Mouse (Mus musculus) lung, postnatal 0 days (tissue): ENCODE results near the gene Orai1. TPM values are rescaled to one million over a fixed set of nuclear protein-coding genes. Genes with fewer than 3 reads are reported as not detected.

Experiments used
- ATAC-seq: fragments of 200-750 bp; cut with Nextera tagmentation; 2 replicates; pipeline ENCODE4 v1.8.0; 2017; ENCODE audit warnings: moderate library complexity
- DNase-seq: peaks from one replicate; pipeline ENCODE4 v3.0.0-alpha.2; 2016; ENCODE audit warnings: low spot score
- H3K27ac ChIP-seq: fragments of 300-500 bp; sonication (generic); 2 replicates; pipeline ENCODE4 v1.5.1; 2014; ENCODE audit warnings: antibody characterized with exemption, mild to moderate bottlenecking, low read length, mixed read lengths
- H3K27me3 ChIP-seq: fragments of 300-500 bp; sonication (generic); replicated peaks from 2 replicates; pipeline ENCODE4 v1.6.1; 2014; ENCODE audit warnings: low read length, mixed read lengths; ENCODE audit not compliant: insufficient read depth
- H3K36me3 ChIP-seq: fragments of 300-500 bp; sonication (generic); 2 replicates; pipeline ENCODE4 v1.6.1; 2014; ENCODE audit warnings: low read length, mixed read lengths; ENCODE audit not compliant: insufficient read depth
- H3K4me1 ChIP-seq: fragments of 300-500 bp; sonication (generic); 2 replicates; pipeline ENCODE4 v1.6.1; 2014; ENCODE audit warnings: antibody characterized with exemption, low read depth, low read length, mixed read lengths; ENCODE audit not compliant: insufficient read depth
- H3K4me2 ChIP-seq: fragments of 300-500 bp; sonication (generic); replicated peaks from 2 replicates; pipeline ENCODE4 v1.6.1; 2014; ENCODE audit warnings: low read depth, mild to moderate bottlenecking, low read length, moderate library complexity, mixed read lengths
- H3K4me3 ChIP-seq: fragments of 300-500 bp; sonication (generic); 2 replicates; pipeline ENCODE4 v1.5.1; 2014; ENCODE audit warnings: low read depth, low read length
- H3K9ac ChIP-seq: fragments of 300-500 bp; sonication (generic); replicated peaks from 2 replicates; pipeline ENCODE4 v1.6.1; 2014; ENCODE audit warnings: low read depth, mild to moderate bottlenecking
- H3K9me3 ChIP-seq: fragments of 300-500 bp; sonication (generic); 2 replicates; pipeline ENCODE4 v1.6.1; 2016; ENCODE audit warnings: low read length, mixed read lengths
- CTCF ChIP-seq: IDR thresholded peaks from 2 replicates; pipeline ENCODE4 v1.5.1; 2016; ENCODE audit warnings: antibody characterized with exemption, mild to moderate bottlenecking
- EP300 ChIP-seq: IDR thresholded peaks from 2 replicates; pipeline ENCODE4 v1.6.1; 2016; ENCODE audit warnings: antibody characterized with exemption, mild to moderate bottlenecking, control low read depth
- WGBS: fragments of 180-500 bp; shearing (Covaris S2); extraction: QIAGEN DNeasy Blood & Tissue Kit; methylation state at CpG from one replicate; pipeline ENCODE4 v1.1.7; 2014; 5-methylcytosine and 5-hydroxymethylcytosine counted together
- polyA plus RNA-seq: library from polyadenylated mRNA; unstranded; fragments of >200 nt; fragmentation: Nextera tagmentation; extraction: Ambion mirVana; gene quantifications from 2 replicates; pipeline ENCODE4 v1.2.1, GENCODE M21; 2015

Gene Orai1
- polyA plus RNA-seq, 1 experiment from 2014 or later: 55.2 TPM

GRCm38 (mm10) chr5:123008877-123009493, 5.9 kb upstream of the Orai1 start:
- no peaks in the 10 kb centered on the region for H3K9me3 ChIP-seq
- H3K27ac ChIP-seq: no peak overlapping the region
- no peaks in the 10 kb centered on the region for H3K27me3 ChIP-seq
- no peaks in the 10 kb centered on the region for H3K4me1 ChIP-seq
- DNase-seq: peak; percentile 23
- TF ChIP-seq CTCF: no peak
- no peak for TF ChIP-seq EP300
- no peaks in the 10 kb centered on the region for H3K36me3 ChIP-seq
- no peak overlapping the region for H3K9ac ChIP-seq
- no peak overlapping the region for H3K4me3 ChIP-seq
- no peak for ATAC-seq
- no peak overlapping the region for H3K4me2 ChIP-seq
- WGBS: 51% methylated on average over 7 of the region's 7 CpGs

- 37% methylated on average over 11 of the region's 11 CpGs for WGBS
- Histone ChIP-seq H3K27me3 (no peaks in the 10 kb centered on the region), H3K4me1 (peaks cover 4% of the 10 kb centered on the region), H3K4me3 (no peak overlapping the region), H3K9ac (no peak overlapping the region), H3K4me2 (no peak overlapping the region), H3K9me3 (no peaks in the 10 kb centered on the region), H3K36me3 (no peaks in the 10 kb centered on the region), H3K27ac (no peak overlapping the region)
- DNase-seq (no peak), ATAC-seq (no peak)
- TF ChIP-seq CTCF (no peak), EP300 (no peak)
Observed at GRCm38 (mm10) chr5:123009873-123010272, 5.0 kb upstream of the Orai1 start.

DNA sequence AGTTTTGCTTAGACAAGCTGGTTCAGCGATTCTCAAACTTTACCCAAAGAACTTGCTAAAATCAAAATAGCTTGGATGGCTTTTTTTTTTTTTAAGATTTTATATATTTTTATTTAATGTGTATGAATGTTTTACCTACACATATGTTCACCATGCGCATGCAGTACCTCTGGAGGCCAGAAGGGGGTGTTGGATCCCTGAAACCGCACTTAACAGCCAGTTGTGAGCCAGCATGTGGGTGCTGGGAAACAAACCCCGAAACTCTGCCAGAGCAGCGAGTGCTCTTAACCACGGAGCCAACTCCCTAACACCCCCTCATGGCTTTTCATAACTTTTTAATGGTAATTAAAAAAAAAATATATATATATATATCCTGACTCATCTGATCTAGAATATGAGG, 4.1 kb upstream of the Orai1 start:
- H3K9me3 ChIP-seq: no peaks in the 10 kb centered on the region
- DNase-seq (no peak), ATAC-seq (no peak)
- no peaks in the 10 kb centered on the region for H3K27me3 ChIP-seq
- peaks cover 4% of the 10 kb centered on the region for H3K4me1 ChIP-seq
- no peak overlapping the region for H3K27ac ChIP-seq
- WGBS: 94% methylated on average over 6 of the region's 6 CpGs
- no peak overlapping the region for H3K4me3 ChIP-seq
- H3K36me3 ChIP-seq: no peaks in the 10 kb centered on the region
- no peak overlapping the region for H3K9ac ChIP-seq
- H3K4me2 ChIP-seq: no peak overlapping the region
- no peak for TF ChIP-seq EP300
- peak; percentile 56 for TF ChIP-seq CTCF

- Histone ChIP-seq H3K27ac (no peak overlapping the region), H3K9ac (no peak overlapping the region), H3K27me3 (no peaks in the 10 kb centered on the region), H3K9me3 (no peaks in the 10 kb centered on the region), H3K4me2 (no peak overlapping the region), H3K4me1 (peaks cover 4% of the 10 kb centered on the region), H3K36me3 (no peaks in the 10 kb centered on the region), H3K4me3 (no peak overlapping the region)
- 95% methylated on average over 9 of the region's 9 CpGs for WGBS
- ATAC-seq (no peak), DNase-seq (no peak)
- TF ChIP-seq CTCF (no peak), EP300 (no peak)
Observed at GRCm38 (mm10) chr5:123011705-123012104, 3.2 kb upstream of the Orai1 start.

DNA sequence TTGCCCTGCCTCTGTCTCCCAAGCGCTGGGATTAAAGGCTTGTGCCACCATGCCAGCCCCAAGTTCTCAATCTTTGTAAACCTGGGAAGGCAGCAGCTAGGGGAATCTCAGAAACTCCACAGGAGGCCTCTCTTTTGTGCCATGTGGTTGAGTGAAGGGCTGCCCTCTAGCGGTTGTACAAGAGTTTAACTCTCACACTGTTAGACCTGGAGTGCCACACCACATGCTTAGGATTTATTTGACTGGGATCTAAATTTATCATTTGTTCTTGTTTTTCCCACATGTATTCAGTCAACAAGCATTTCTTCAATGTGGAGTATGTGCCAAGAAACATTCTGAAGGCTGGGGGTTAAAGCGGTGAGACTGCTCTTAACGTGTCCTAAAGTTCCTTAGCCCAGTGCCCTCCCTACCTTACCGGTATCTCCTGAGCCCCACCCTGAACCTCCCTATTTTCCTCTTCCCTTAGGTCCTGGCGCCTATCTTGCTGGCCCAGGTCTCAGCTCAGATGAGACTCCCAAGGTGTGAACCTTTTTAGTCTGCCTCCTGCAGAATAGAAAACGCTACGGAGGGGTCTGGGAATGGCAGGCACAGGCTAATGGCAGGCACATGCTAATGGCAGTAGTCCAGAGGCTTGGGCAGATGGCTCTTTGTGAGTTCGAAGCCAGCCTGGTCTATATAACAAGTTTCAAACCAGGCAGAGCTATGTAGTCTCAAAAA, 1.1 kb upstream of the Orai1 start:
- H3K9me3 ChIP-seq: no peaks in the 10 kb centered on the region
- no peak overlapping the region for H3K9ac ChIP-seq
- H3K4me2 ChIP-seq: no peak overlapping the region
- no peak overlapping the region for H3K27ac ChIP-seq
- ATAC-seq (no peak), DNase-seq (peak; percentile 94)
- no peak for TF ChIP-seq EP300
- peak; percentile 86 for TF ChIP-seq CTCF
- no peak overlapping the region for H3K4me3 ChIP-seq
- no peaks in the 10 kb centered on the region for H3K27me3 ChIP-seq
- peaks cover 16% of the 10 kb centered on the region for H3K4me1 ChIP-seq
- no peaks in the 10 kb centered on the region for H3K36me3 ChIP-seq
- WGBS: 59% methylated on average over 9 of the region's 9 CpGs

DNA sequence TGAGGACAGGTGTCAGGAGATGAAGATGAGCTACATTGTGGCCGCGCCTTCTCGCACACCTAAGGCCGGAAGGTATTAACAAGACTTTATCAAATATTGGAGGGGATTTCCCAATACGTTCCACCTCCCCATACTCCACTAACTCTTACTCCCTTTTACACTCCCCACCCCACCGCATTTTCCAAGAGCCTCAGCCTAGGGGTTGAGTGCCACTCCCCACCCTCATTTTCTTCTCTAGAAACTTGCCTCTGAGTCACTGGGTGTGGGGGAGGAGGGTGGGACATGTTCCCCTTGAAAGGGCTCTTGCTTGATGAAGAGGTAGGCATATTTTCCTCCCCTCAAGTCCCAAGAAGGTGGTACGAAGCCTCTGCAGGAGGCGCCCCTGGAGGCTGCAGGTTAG, 1.0 kb downstream of the Orai1 start:
- Histone ChIP-seq H3K4me3 (peak overlapping the region; percentile 63), H3K9ac (peak overlapping the region; percentile 76), H3K9me3 (no peaks in the 10 kb centered on the region), H3K4me1 (peaks cover 22% of the 10 kb centered on the region), H3K36me3 (no peaks in the 10 kb centered on the region), H3K27me3 (no peaks in the 10 kb centered on the region), H3K27ac (peak overlapping the region; percentile 96), H3K4me2 (peak overlapping the region; percentile 57)
- DNase-seq (peak; percentile 80), ATAC-seq (peak; percentile 36)
- TF ChIP-seq EP300 (peak; percentile 66), CTCF (peak; percentile 33)
- WGBS: 11% methylated on average over 8 of the region's 8 CpGs
